Mouse (Mus musculus): ENCODE measurements at regions not wholly inside any gene's neighbourhood (a gene's known extent, or its start where the extent isn't known, plus 50 kb on each side); places are given as distances from the start of the nearest gene placed in this dataset.

GRCm38 (mm10) chr1:57188796-57189319, 188.6 kb upstream of the 1700066M21Rik start:
- H3K4me1 ChIP-seq: no peaks in the 10 kb centered on the region
- no peak for ATAC-seq (ENCODE audit: low FRiP score)
- no peak overlapping the region for H3K27ac ChIP-seq (replicated peaks)
- no peaks in the 10 kb centered on the region for H3K27me3 ChIP-seq (replicated peaks)
- no peak overlapping the region for H3K9ac ChIP-seq (replicated peaks)
- no peak overlapping the region for H3K4me3 ChIP-seq (replicated peaks)
- H3K36me3 ChIP-seq: no peaks in the 10 kb centered on the region
- no peaks in the 10 kb centered on the region for H3K9me3 ChIP-seq (replicated peaks)
- no peak overlapping the region for H3K4me2 ChIP-seq
- WGBS: 85% methylated on average over 5 of the region's 5 CpGs

GRCm38 (mm10) chr1:57201274-57201673, 176.1 kb upstream of the 1700066M21Rik start:
- WGBS: 68% methylated on average over 6 of the region's 6 CpGs
- Histone ChIP-seq H3K27ac (replicated peaks) (no peak overlapping the region), H3K9ac (replicated peaks) (no peak overlapping the region), H3K36me3 (no peaks in the 10 kb centered on the region), H3K9me3 (replicated peaks) (no peaks in the 10 kb centered on the region), H3K4me2 (no peak overlapping the region), H3K27me3 (replicated peaks) (0 out of 2 replicates have a peak, but pooled peaks cover 3% of the 10 kb centered on the region), H3K4me3 (replicated peaks) (no peak overlapping the region), H3K4me1 (peaks cover 15% of the 10 kb centered on the region)
- no peak for ATAC-seq (ENCODE audit: low FRiP score)

GRCm38 (mm10) chr1:57204331-57204730, 173.1 kb upstream of the 1700066M21Rik start:
- H3K4me2 ChIP-seq: no peak overlapping the region
- H3K36me3 ChIP-seq: no peaks in the 10 kb centered on the region
- no peaks in the 10 kb centered on the region for H3K9me3 ChIP-seq (replicated peaks)
- 0 out of 2 replicates have a peak, but pooled peaks have one; percentile 23 for ATAC-seq (ENCODE audit: low FRiP score)
- H3K4me3 ChIP-seq (replicated peaks): no peak overlapping the region
- whole genome bisulfite sequencing: 27% methylated on average over 3 of the region's 3 CpGs
- H3K4me1 ChIP-seq: peaks cover 17% of the 10 kb centered on the region
- no peak overlapping the region for H3K9ac ChIP-seq (replicated peaks)
- peaks cover 15% of the 10 kb centered on the region; the same call in 1 of the 2 replicates for H3K27me3 ChIP-seq (replicated peaks)
- H3K27ac ChIP-seq (replicated peaks): no peak overlapping the region

- Histone ChIP-seq H3K9ac (replicated peaks) (no peak overlapping the region; the same call in 1 of the 2 replicates), H3K27me3 (replicated peaks) (peaks cover 15% of the 10 kb centered on the region; the same call in 1 of the 2 replicates), H3K4me3 (replicated peaks) (0 out of 2 replicates have a peak overlapping the region, but pooled peaks have one; percentile 7), H3K27ac (replicated peaks) (no peak overlapping the region), H3K4me2 (peak overlapping the region; percentile 49), H3K4me1 (peaks cover 17% of the 10 kb centered on the region), H3K36me3 (no peaks in the 10 kb centered on the region), H3K9me3 (replicated peaks) (no peaks in the 10 kb centered on the region)
- peak; percentile 82 for ATAC-seq (ENCODE audit: low FRiP score)
- WGBS: 5% methylated on average over 9 of the region's 9 CpGs
Observed at GRCm38 (mm10) chr1:57205198-57205987, 172.0 kb upstream of the 1700066M21Rik start.

DNA sequence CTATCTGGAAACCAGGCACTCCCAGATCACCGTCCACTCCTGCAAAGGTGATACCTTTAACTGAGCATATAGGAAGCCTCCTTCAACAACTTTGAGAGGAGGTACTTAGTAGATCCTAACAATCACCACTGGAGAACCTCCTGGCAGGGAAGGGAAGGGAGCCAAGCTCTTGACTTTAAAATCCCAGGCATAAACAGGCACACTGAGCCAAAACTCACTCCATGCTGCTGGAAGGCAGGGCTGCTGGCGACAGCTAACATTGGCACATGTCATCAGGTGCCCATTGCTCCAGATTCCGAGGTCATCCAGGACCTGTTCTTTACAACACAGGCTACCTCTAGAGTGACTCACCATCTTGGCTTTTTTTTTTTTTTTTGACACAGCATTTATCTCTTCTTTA, 170.9 kb upstream of the 1700066M21Rik start:
- Histone ChIP-seq H3K36me3 (no peaks in the 10 kb centered on the region), H3K9ac (replicated peaks) (no peak overlapping the region), H3K4me2 (no peak overlapping the region), H3K4me3 (replicated peaks) (no peak overlapping the region), H3K4me1 (peaks cover 19% of the 10 kb centered on the region), H3K27ac (replicated peaks) (no peak overlapping the region), H3K27me3 (replicated peaks) (peaks cover 15% of the 10 kb centered on the region; the same call in 1 of the 2 replicates), H3K9me3 (replicated peaks) (no peaks in the 10 kb centered on the region)
- ATAC-seq (ENCODE audit: low FRiP score): no peak
- WGBS: 61% methylated on average over 3 of the region's 3 CpGs

DNA sequence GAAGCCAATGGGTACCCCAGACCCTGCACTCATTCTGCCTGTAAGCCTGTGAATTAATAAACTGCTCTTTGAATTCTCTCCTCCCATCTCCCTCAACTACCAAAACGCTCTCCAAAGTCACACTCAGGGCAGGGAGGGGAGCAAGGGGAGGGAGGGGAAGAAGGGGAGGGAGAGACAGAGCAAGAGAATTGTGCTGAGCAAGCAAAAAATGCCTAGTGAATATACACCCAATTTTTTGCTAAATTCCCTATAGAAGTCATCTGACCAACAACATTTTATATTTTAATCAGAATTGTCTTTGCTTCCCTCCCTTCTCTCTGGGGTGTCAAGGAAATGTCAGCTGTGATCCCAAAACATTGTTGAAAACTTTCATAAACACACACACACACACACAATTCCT, 170.5 kb upstream of the 1700066M21Rik start:
- ATAC-seq (ENCODE audit: low FRiP score): no peak
- H3K27ac ChIP-seq (replicated peaks): no peak overlapping the region
- no peak overlapping the region for H3K4me3 ChIP-seq (replicated peaks)
- no peak overlapping the region for H3K4me2 ChIP-seq
- H3K9ac ChIP-seq (replicated peaks): no peak overlapping the region
- H3K27me3 ChIP-seq (replicated peaks): peaks cover 15% of the 10 kb centered on the region; the same call in 1 of the 2 replicates
- H3K9me3 ChIP-seq (replicated peaks): no peaks in the 10 kb centered on the region
- no peaks in the 10 kb centered on the region for H3K36me3 ChIP-seq
- H3K4me1 ChIP-seq: peaks cover 20% of the 10 kb centered on the region
- WGBS: 18% methylated on average over 1 of the region's 1 CpGs

GRCm38 (mm10) chr1:57208415-57208814, 169.0 kb upstream of the 1700066M21Rik start:
- H3K27ac ChIP-seq (replicated peaks): no peak overlapping the region
- no peak overlapping the region for H3K9ac ChIP-seq (replicated peaks)
- 67% methylated on average over 9 of the region's 9 CpGs for WGBS
- no peak for ATAC-seq (ENCODE audit: low FRiP score)
- peaks cover 23% of the 10 kb centered on the region for H3K4me1 ChIP-seq
- H3K36me3 ChIP-seq: no peaks in the 10 kb centered on the region
- H3K27me3 ChIP-seq (replicated peaks): peaks cover 14% of the 10 kb centered on the region; the same call in 1 of the 2 replicates
- H3K9me3 ChIP-seq (replicated peaks): no peaks in the 10 kb centered on the region
- H3K4me3 ChIP-seq (replicated peaks): no peak overlapping the region
- H3K4me2 ChIP-seq: no peak overlapping the region

GRCm38 (mm10) chr1:57209281-57209680, 168.1 kb upstream of the 1700066M21Rik start:
- ATAC-seq (ENCODE audit: low FRiP score): no peak
- H3K27ac ChIP-seq (replicated peaks): no peak overlapping the region
- no peak overlapping the region for H3K9ac ChIP-seq (replicated peaks)
- peaks cover 12% of the 10 kb centered on the region; the same call in 1 of the 2 replicates for H3K27me3 ChIP-seq (replicated peaks)
- WGBS: 59% methylated on average over 2 of the region's 2 CpGs
- H3K4me1 ChIP-seq: peaks cover 29% of the 10 kb centered on the region
- no peak overlapping the region for H3K4me2 ChIP-seq
- H3K4me3 ChIP-seq (replicated peaks): no peak overlapping the region
- H3K9me3 ChIP-seq (replicated peaks): no peaks in the 10 kb centered on the region
- H3K36me3 ChIP-seq: no peaks in the 10 kb centered on the region

DNA sequence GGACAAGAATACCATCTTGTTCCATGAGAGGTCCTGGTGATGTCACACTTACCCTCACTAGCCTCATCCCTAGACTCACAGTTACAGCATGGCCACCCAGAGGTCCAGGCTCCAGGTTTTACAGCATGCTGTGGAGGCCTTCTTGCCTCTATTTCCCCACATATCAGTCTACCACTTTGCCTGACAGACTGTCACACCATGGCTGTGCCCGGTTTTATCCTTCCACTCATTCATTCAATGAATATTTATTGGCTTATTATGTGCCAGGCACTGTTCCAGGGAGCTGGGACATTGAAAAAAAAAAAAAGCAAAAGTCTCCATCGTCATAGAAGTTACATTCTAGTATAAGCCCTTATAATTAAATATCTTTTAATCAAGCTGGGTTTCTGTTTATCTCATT, 166.4 kb upstream of the 1700066M21Rik start:
- Histone ChIP-seq H3K4me3 (replicated peaks) (no peak overlapping the region), H3K36me3 (no peaks in the 10 kb centered on the region), H3K27me3 (replicated peaks) (peaks cover 12% of the 10 kb centered on the region; the same call in 1 of the 2 replicates), H3K9me3 (replicated peaks) (no peaks in the 10 kb centered on the region), H3K27ac (replicated peaks) (no peak overlapping the region), H3K4me2 (no peak overlapping the region), H3K9ac (replicated peaks) (no peak overlapping the region), H3K4me1 (peaks cover 19% of the 10 kb centered on the region)
- no peak for ATAC-seq (ENCODE audit: low FRiP score)
- 31% methylated on average over 2 of the region's 2 CpGs for WGBS

- WGBS: 12% methylated on average over 16 of the region's 16 CpGs
- Histone ChIP-seq H3K4me1 (peaks cover 26% of the 10 kb centered on the region), H3K4me3 (replicated peaks) (no peak overlapping the region), H3K4me2 (peak overlapping the region; percentile 47), H3K36me3 (no peaks in the 10 kb centered on the region), H3K27ac (replicated peaks) (no peak overlapping the region), H3K9me3 (replicated peaks) (no peaks in the 10 kb centered on the region), H3K27me3 (replicated peaks) (no peaks in the 10 kb centered on the region), H3K9ac (replicated peaks) (no peak overlapping the region)
- ATAC-seq (ENCODE audit: low FRiP score): no peak; the same call in 1 of the 2 replicates
Observed at GRCm38 (mm10) chr1:57213428-57213874, 164.0 kb upstream of the 1700066M21Rik start.

DNA sequence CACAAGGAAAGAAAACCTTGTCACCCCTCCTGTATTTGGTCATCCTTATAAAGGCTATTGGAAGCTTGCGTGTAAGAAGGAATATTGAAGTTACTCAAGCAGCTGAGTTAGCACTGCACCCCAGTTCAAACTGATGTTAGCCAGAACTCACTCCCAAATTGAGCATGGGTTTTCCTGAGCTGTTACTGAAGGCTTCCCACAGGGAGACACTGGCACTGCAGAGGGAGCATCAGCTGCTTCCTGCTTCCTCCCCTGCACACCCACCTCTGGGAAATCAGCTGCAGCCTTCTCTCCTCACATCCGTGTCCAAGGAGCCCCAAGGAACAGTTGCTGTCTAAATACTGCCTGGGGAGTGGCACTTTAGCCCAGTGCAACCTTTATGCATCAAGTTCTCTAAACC, 163.2 kb upstream of the 1700066M21Rik start:
- H3K27ac ChIP-seq (replicated peaks): no peak overlapping the region; the same call in 1 of the 2 replicates
- H3K4me1 ChIP-seq: peaks cover 29% of the 10 kb centered on the region
- H3K9me3 ChIP-seq (replicated peaks): no peaks in the 10 kb centered on the region
- H3K9ac ChIP-seq (replicated peaks): no peak overlapping the region
- no peak for ATAC-seq (ENCODE audit: low FRiP score)
- WGBS: 45% methylated on average over 2 of the region's 2 CpGs
- H3K4me3 ChIP-seq (replicated peaks): no peak overlapping the region
- no peaks in the 10 kb centered on the region for H3K36me3 ChIP-seq
- H3K4me2 ChIP-seq: no peak overlapping the region
- no peaks in the 10 kb centered on the region for H3K27me3 ChIP-seq (replicated peaks)

DNA sequence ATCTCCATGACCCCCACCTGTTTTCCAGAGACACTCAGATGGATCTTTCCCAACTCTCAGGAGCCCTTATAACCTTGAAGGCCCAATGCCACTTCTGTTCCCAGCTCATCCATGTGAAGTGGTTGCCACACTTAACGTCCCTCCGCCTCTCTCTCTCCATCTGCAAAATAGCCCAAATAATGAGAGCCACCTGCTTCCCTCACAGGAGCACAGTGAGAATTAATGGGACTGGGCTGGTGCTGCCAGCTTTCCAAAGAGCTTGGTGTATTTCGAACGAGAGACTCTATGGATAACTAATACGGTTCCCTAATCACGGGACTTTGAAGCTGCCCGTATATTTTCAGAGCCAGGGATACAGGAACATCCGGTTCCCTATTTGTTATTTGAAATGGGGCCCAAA, 159.8 kb upstream of the 1700066M21Rik start:
- H3K4me2 ChIP-seq: no peak overlapping the region
- H3K36me3 ChIP-seq: no peaks in the 10 kb centered on the region
- H3K27ac ChIP-seq (replicated peaks): no peak overlapping the region
- peaks cover 26% of the 10 kb centered on the region for H3K4me1 ChIP-seq
- no peak overlapping the region for H3K9ac ChIP-seq (replicated peaks)
- no peak overlapping the region for H3K4me3 ChIP-seq (replicated peaks)
- no peak for ATAC-seq (ENCODE audit: low FRiP score)
- WGBS: 21% methylated on average over 8 of the region's 8 CpGs
- no peaks in the 10 kb centered on the region for H3K9me3 ChIP-seq (replicated peaks)
- no peaks in the 10 kb centered on the region for H3K27me3 ChIP-seq (replicated peaks)
